Mouse (Mus musculus): ENCODE results near the gene Hivep3. TPM values are rescaled to one million over a fixed set of nuclear protein-coding genes. Genes with fewer than 3 reads are reported as not detected.

Hivep3 gene
- polyA plus RNA-seq, 2 experiments, result 3.8 to 5.1 TPM

DNA sequence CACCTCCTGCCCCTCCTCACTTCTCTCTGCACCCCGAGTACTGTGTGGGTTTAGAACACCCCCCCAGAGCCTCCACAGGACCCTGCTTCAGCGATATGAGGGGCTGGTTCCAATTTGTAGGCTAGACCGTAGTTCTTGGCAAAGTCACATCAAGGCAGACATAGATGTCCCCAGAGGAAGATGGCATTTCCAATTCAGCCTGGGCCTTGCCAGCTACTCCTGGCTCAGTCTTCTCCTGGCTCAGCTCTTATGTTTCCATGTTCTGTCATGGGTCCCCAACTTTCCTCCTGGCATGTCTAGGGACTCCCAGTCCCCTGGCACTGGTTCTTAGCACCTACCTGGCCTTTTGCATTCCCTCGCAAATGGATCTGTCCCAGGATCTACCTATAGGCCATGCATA is 201.3 kb downstream of the Hivep3 start:
- DNase-seq (ENCODE audit: low spot score), result no peak
- Histone ChIP-seq H3K4me1 (ENCODE audit: control insufficient read depth, insufficient read depth, low read length) (no peaks in the 10 kb centered on the region), H3K9me3 (ENCODE audit: control insufficient read depth, low read length) (no peaks in the 10 kb centered on the region), H3K27ac (replicated peaks; ENCODE audit: low read depth, low read length) (no peak overlapping the region), H3K4me2 (replicated peaks; ENCODE audit: low read depth, low read length, severe bottlenecking) (no peak overlapping the region), H3K36me3 (ENCODE audit: control insufficient read depth, insufficient read depth, low read length) (no peaks in the 10 kb centered on the region), H3K9ac (ENCODE audit: low read depth, low read length, severe bottlenecking) (no peak overlapping the region), H3K27me3 (ENCODE audit: control insufficient read depth, insufficient read depth, low read length) (no peaks in the 10 kb centered on the region), H3K4me3 (replicated peaks; ENCODE audit: low read length) (no peak overlapping the region)
- 80% methylated on average over 4 of the region's 4 CpGs for WGBS
- TF ChIP-seq POLR2A (IDR thresholded peaks at IDR 0.05; ENCODE audit: borderline replicate concordance, extremely low read depth, insufficient read depth, insufficient read length), result no peak
- ATAC-seq (ENCODE audit: low FRiP score, low read depth), result no peak

DNA sequence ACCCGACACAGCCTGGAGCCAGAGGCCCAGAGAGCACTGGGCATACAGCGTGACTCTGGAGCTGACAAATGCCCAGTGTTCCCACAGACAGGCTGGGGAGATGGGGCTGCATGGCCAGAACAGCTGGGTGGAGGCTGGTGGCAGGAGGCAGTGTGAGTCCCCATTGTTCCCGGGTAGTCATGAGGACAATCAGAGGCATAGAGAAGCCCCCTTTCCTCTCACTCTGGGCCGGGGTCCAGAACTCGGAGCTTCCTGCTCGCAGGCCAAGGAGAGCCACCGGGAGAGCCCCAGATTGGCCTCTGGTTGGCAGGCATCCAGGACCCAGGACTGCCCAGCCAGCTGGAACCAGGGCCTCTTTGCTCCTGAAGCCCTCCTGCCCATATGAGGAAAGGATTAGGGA is 204.3 kb downstream of the Hivep3 start:
- ATAC-seq (ENCODE audit: low FRiP score, low read depth), result peak; percentile 37; the same call in 1 of the 2 replicates
- 69% methylated on average over 6 of the region's 7 CpGs for WGBS
- peak; percentile 42 for DNase-seq (ENCODE audit: low spot score)
- no peaks in the 10 kb centered on the region for H3K4me1 ChIP-seq (ENCODE audit: control insufficient read depth, insufficient read depth, low read length)
- TF ChIP-seq POLR2A (IDR thresholded peaks at IDR 0.05; ENCODE audit: borderline replicate concordance, extremely low read depth, insufficient read depth, insufficient read length), result no peak
- no peak overlapping the region for H3K4me3 ChIP-seq (replicated peaks; ENCODE audit: low read length)
- H3K9ac ChIP-seq (ENCODE audit: low read depth, low read length, severe bottlenecking), result no peak overlapping the region
- no peaks in the 10 kb centered on the region for H3K9me3 ChIP-seq (ENCODE audit: control insufficient read depth, low read length)
- no peaks in the 10 kb centered on the region for H3K36me3 ChIP-seq (ENCODE audit: control insufficient read depth, insufficient read depth, low read length)
- H3K27ac ChIP-seq (replicated peaks; ENCODE audit: low read depth, low read length), result peak overlapping the region; percentile 52; the same call in 1 of the 2 replicates
- no peak overlapping the region for H3K4me2 ChIP-seq (replicated peaks; ENCODE audit: low read depth, low read length, severe bottlenecking)
- no peaks in the 10 kb centered on the region for H3K27me3 ChIP-seq (ENCODE audit: control insufficient read depth, insufficient read depth, low read length)

- no peak for ATAC-seq (ENCODE audit: low FRiP score, low read depth)
- Histone ChIP-seq H3K27ac (replicated peaks; ENCODE audit: low read depth, low read length) (no peak overlapping the region), H3K4me1 (ENCODE audit: control insufficient read depth, insufficient read depth, low read length) (no peaks in the 10 kb centered on the region), H3K9ac (ENCODE audit: low read depth, low read length, severe bottlenecking) (no peak overlapping the region), H3K27me3 (ENCODE audit: control insufficient read depth, insufficient read depth, low read length) (no peaks in the 10 kb centered on the region), H3K9me3 (ENCODE audit: control insufficient read depth, low read length) (no peaks in the 10 kb centered on the region), H3K4me2 (replicated peaks; ENCODE audit: low read depth, low read length, severe bottlenecking) (no peak overlapping the region), H3K4me3 (replicated peaks; ENCODE audit: low read length) (no peak overlapping the region), H3K36me3 (ENCODE audit: control insufficient read depth, insufficient read depth, low read length) (no peaks in the 10 kb centered on the region)
- no peak for DNase-seq (ENCODE audit: low spot score)
- 84% methylated on average over 4 of the region's 4 CpGs for WGBS
- no peak for TF ChIP-seq POLR2A (IDR thresholded peaks at IDR 0.05; ENCODE audit: borderline replicate concordance, extremely low read depth, insufficient read depth, insufficient read length)
Observed at GRCm38 (mm10) chr4:119938518-119938917, 204.9 kb downstream of the Hivep3 start.

- TF ChIP-seq POLR2A (IDR thresholded peaks at IDR 0.05; ENCODE audit: borderline replicate concordance, extremely low read depth, insufficient read depth, insufficient read length), result no peak
- ATAC-seq (ENCODE audit: low FRiP score, low read depth) (no peak), DNase-seq (ENCODE audit: low spot score) (no peak)
- H3K9ac ChIP-seq (ENCODE audit: low read depth, low read length, severe bottlenecking), result no peak overlapping the region
- no peaks in the 10 kb centered on the region for H3K4me1 ChIP-seq (ENCODE audit: control insufficient read depth, insufficient read depth, low read length)
- H3K36me3 ChIP-seq (ENCODE audit: control insufficient read depth, insufficient read depth, low read length), result no peaks in the 10 kb centered on the region
- no peak overlapping the region for H3K4me3 ChIP-seq (replicated peaks; ENCODE audit: low read length)
- no peak overlapping the region for H3K27ac ChIP-seq (replicated peaks; ENCODE audit: low read depth, low read length)
- no peaks in the 10 kb centered on the region for H3K27me3 ChIP-seq (ENCODE audit: control insufficient read depth, insufficient read depth, low read length)
- no peak overlapping the region for H3K4me2 ChIP-seq (replicated peaks; ENCODE audit: low read depth, low read length, severe bottlenecking)
- no peaks in the 10 kb centered on the region for H3K9me3 ChIP-seq (ENCODE audit: control insufficient read depth, low read length)
- WGBS, result 78% methylated on average over 6 of the region's 6 CpGs
Observed at GRCm38 (mm10) chr4:119939786-119940185, 206.2 kb downstream of the Hivep3 start.

DNA sequence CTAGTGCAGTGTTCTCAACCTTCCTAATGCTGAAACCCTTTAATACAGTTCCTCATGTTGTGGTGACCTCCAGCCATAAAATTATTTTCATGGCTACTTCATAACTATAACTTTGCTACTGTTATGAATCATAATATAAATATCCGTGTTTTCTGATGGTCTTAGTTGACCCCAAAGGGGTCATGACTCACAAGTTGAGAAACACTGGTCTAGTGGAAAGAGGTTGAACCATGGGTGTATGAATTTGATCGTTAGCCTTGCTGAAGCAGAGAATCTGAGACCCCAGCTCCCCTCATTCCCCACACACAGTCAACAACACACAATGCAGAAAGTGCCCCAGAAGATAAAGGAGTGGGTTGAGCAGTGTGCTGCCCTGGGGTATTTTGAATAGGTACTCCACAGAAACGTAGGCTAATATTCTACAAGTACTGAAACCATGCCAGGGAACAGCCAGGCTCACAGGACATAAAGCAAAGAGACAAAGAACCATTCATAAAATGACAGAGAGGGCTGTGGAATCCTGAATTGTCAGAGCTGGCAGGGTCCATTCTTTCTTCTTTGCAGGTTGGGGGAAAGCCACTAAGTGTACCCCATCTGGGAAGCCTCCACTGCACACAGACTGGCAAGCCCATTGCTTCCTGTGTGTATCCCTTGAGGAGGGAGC is 212.8 kb downstream of the Hivep3 start:
- no peaks in the 10 kb centered on the region for H3K4me1 ChIP-seq (ENCODE audit: control insufficient read depth, insufficient read depth, low read length)
- DNase-seq (ENCODE audit: low spot score), result no peak
- H3K4me3 ChIP-seq (replicated peaks; ENCODE audit: low read length), result no peak overlapping the region
- ATAC-seq (ENCODE audit: low FRiP score, low read depth), result no peak
- no peak overlapping the region for H3K4me2 ChIP-seq (replicated peaks; ENCODE audit: low read depth, low read length, severe bottlenecking)
- H3K36me3 ChIP-seq (ENCODE audit: control insufficient read depth, insufficient read depth, low read length), result no peaks in the 10 kb centered on the region
- no peak overlapping the region for H3K27ac ChIP-seq (replicated peaks; ENCODE audit: low read depth, low read length)
- WGBS, result 70% methylated on average over 3 of the region's 3 CpGs
- no peak overlapping the region for H3K9ac ChIP-seq (ENCODE audit: low read depth, low read length, severe bottlenecking)
- no peaks in the 10 kb centered on the region for H3K9me3 ChIP-seq (ENCODE audit: control insufficient read depth, low read length)
- no peak for TF ChIP-seq POLR2A (IDR thresholded peaks at IDR 0.05; ENCODE audit: borderline replicate concordance, extremely low read depth, insufficient read depth, insufficient read length)
- H3K27me3 ChIP-seq (ENCODE audit: control insufficient read depth, insufficient read depth, low read length), result no peaks in the 10 kb centered on the region
